Mouse (Mus musculus): ENCODE data around the gene Slc30a5.
"Not testable (repeated sequence)": the region's sequence is repeated elsewhere in the genome, so short reads cannot be mapped to it uniquely, and the experiment has no call there.

Gene Slc30a5

DNA sequence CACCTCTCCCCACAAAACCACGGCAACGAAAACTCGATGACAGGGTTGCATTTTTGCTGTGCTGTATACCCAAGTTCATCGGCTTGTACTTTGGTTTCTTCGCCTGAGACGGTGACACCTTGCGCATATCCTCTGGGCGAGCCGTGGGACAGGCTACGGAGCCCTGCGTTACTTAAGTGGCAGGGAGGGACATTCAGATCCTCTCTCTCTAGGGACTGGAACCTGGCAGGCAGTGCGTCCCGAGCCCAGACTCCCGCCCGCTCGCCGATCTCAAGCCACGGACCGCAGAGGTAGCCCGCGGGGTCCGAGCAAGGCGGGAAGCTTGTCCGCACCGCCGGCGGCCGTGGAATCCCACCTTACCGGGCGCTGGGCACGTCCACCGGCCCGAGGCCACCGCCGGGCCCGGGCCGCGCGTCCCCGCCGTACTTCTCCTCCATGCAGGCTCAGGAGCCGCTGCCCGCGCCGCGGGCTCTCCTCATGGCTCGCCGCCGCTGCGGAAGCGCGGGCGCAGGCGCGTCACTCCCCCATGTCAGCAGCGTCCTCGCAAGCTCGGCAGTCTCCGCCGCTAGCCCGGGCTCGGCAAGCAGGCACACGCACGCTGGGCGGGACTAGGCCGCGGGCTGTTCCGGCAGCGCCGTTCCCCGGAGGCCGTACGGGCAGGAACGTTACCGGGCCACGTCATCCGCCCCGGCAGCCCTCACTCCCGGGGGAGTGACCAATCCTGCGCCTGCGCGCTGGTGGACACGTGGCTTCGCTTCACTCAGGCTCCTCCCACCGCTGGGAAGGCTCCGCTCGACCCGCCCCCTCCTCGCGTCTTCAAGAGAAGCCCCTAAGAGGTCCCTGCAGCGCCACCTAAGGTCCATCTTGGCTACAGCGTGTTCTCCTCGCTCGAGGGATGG lies at the start of gene Slc30a5:
Gene Slc30a5 (minus strand): TSS at position 687 of the 899 bp plus-strand sequence.
- DNase-seq: peak; percentile 100

DNA sequence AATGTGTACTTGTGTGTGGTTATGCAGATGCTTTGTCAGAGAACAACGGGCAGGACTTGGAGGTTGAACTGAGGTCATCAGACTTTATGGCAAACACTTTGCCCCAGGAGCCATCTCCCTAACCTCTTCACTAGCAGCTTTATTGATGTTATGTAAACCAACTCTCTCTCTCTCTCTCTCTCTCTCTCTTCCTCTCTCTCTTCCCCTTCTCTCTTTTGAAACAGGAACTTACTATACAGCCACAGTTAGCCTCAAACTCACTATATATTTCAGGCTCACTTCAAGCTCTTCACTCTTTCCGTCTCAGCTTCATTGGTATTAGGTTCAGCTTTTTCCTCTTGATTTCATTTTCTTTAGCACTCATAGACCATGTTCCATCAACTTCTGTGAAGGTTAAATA lies 48.7 kb upstream of the Slc30a5 start:
- DNase-seq: no peak

DNA sequence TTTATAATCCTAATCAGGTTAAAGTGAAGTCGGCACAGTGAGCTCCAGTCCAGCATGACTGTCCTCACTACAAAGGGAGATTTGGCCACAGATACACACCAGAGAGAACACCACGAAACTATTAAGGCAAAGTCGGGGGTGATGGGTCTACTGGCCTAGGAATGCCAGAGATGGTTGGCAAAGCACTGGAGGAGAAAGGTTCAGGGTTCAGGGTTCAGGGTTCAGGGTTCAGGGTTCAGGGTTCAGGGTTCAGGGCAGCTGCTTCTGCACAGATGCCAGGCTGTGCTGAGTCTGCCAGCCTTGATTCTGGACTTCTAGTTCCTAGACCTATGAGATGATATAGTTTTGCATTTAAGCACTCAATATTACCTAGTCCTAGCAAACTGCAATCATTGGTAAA lies 46.6 kb upstream of the Slc30a5 start:
- DNase-seq: no peak

DNA sequence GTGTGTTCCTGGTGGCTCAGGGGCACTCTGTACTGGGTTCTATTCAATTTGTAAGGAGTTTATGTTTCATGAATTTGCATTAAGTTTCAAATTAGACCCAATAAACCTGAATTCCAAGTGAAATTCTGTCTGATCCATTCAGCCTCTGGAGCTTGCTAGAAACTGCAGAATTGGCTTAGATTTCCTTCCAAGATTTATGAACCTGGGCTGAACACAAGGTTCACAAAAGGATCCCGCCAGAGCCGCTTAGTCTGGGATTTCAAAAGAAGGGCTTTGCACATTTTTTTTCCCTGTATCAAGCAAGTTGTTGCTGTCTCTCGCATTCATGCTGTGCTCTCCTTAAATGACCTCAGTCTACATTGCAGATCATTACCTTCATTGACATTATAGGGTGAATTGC lies 46.1 kb upstream of the Slc30a5 start:
- no peak for DNase-seq

DNA sequence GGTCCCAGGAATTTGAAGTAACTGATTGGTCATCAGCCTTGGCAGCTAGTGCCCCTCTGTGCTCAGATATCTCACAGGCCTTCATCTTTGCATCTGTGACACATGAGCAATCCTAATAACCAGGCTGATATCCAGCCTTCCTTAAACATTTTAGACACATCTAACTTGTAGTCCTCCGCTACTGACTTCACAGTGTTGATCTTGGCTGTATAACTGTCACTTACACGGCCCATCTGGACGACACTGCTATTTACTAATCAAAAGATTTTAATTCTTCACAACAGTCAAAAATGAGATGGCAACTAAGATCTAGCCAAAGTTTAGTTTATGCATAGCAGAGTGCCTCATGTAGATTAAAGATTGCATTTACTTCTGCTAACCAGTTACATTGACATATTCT lies 45.0 kb upstream of the Slc30a5 start:
- DNase-seq: no peak

DNA sequence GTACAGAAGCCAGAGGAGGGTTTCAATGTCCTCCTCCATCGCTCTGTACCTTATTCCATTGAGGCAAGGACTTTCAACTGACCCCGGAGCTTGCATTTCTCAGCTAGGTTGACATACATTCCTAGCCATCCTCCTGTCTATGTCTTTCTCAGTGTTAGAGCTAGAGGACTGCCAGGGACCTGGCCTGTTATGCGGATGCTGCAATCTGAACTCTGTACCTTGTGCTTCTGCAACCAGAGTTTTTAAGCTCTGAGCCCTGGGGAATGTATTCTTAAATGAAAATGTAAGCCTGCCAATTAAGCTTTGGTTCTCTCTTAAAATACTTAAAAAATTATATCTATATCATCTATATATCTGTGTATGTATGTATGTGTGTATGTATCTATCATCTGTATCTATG lies 44.5 kb upstream of the Slc30a5 start:
- no peak for DNase-seq

DNA sequence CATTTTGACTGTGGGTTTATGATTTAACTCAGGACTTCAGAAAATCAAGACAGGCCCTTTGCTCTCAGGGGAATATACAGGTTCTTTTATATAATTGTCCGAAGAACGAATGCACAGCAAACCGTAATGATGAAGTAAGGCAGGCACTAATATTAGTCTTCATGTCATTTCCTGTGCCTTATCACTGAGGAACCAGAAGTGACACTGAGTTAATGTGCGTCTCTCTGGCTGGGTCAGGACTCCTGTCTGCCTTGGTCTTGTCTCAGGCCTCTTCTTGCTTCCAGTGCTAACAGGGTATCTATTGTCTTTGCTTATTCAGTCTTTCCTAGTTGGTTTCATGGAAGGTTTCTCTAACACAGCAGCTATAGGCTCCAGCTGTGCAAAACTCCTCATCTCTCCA lies 41.9 kb upstream of the Slc30a5 start:
- no peak for DNase-seq

DNA sequence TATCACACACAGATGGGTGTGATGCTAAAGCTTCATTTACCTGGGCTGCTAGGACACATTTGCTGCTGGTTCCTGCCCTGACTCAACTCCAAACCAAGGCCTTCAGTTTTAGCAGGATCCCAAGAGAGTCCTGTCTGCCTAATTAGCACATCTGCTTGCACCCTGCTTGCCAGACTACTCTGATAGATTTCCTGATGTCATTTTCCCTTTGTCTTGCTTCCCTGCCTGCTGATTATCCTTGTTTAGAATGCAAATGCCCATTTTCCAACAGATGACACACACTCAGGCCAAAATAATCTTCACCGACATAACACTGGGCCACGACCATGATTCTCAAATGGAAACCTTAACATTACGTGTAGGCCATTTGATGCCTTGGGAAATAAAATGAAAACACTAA lies 41.4 kb upstream of the Slc30a5 start:
- DNase-seq: no peak

DNA sequence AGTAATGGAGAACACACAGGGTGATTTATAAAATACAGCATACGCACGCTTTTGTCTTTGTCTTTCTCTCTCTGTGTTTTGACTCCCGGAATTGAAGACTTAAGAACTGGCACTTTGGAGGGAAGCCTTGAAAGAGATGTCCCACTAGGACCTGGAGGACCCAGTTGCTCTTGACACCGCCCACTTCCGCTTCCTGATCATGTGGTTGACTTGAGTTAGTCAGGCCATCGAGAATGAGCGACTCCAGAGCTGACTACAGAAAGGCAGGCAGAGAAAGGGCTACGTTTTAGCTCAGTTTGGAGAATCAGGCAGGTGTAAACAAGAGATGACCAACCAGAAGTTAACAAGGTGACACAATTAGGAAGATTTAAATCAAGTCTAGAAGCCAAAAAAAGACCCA lies 40.3 kb upstream of the Slc30a5 start:
- no peak for DNase-seq

DNA sequence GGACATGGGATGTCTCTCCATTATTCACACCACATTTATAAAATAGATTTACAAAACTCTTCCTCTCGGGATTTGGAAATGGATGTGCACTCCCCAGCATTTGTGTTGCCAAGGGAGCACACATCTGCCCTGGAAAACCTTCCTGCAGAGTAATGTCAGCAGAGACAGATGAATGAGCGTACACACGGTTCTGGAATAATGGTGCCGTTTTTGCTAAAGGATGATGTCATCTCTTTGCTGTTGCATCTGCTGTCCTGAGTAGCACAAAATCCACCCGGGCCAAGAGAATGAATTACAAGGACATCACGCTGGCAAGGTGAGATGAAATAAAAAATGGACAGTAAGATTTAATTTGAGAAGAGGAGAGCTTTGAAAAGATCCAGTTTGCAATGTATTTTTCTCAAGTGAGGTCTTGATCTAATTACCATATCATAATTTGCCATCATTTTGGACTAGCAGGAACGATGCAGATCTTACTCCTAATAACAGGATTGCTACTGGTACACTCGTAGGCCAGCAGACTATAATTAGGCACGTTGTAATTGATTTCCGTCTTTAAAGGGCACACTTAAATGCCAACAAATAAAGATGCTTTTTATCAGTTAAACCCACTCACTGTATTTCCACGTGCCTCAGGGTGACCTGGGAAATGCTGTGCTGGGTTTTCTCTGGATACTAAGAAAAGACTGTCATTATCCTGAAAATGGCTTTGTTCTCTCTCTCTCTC lies 38.4 kb upstream of the Slc30a5 start:
- DNase-seq: no peak

DNA sequence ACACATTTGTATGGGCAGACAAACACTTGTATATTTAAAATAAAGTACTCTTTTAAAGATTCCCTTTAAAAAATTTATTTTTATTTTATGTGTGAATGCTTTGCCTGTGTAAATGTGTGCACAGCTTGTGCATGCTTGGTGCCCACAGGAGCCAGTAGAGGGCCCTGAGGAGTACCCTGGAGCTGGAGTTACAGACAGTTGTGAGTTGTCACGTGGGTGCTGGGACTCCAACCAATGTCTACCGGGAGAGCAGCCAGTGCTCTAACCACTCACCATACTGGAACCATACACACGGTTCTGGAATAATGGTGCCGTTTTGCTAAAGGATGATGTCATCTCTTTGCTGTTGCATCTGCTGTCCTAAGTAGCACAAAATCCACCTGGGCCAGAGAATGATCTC lies 36.6 kb upstream of the Slc30a5 start:
- no peak for DNase-seq

DNA sequence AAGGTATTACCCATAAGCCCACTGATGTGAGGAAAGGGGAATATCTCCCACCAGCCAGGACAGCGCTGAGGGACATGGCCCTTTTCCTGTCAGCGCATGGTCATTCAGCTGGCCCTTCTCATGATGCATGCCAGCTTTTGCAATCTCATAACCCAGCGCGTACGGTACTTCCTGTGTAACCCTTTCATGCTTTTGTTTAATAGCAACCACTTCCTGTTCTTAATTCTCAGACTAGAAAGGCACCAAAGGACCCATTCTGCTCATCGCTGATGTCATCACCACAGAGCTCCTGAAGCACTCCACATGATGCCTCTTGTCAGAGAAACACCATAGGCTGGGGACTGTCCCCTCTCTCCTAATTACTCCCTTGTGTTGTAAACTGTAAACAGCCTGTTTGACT lies 33.1 kb upstream of the Slc30a5 start:
- no peak for DNase-seq

DNA sequence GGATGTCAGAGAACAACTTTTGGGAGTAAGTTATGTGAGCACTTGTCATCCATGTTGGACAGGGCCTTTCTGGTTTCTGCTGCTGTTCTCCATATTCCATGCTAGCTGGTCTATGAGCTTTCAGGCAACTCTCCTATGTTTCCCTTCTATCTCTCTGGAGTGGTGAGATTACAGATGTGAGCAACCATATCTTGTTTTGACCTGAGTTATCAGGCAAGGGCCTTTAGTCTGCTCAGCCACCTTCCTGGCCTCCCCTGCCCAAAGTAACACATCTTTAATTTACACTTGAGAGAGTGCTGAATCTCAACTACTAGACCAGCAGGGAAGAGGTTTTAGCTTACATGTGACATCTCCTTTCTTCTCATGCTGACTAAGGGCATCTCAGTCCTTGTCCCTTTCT lies 32.5 kb upstream of the Slc30a5 start:
- no peak for DNase-seq

DNA sequence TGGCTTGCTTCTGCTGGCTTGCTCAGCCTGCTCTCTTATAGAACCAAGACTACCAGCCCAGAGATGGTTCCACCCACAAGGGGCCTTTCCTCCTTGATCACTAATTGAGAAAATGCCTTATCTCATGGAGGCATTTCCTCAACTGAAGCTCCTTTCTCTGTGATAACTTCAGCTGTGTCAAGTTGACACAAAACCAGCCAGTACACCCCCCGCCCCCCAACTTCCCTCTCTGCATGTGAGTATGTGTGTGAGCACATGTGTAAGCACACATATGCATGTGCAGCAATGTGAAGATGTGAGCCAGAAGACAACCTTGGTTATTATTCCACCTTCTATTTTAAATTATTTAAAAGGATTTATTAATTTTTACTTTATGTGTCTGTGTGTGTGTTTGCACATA lies 30.7 kb upstream of the Slc30a5 start:
- not testable (repeated sequence) for DNase-seq

DNA sequence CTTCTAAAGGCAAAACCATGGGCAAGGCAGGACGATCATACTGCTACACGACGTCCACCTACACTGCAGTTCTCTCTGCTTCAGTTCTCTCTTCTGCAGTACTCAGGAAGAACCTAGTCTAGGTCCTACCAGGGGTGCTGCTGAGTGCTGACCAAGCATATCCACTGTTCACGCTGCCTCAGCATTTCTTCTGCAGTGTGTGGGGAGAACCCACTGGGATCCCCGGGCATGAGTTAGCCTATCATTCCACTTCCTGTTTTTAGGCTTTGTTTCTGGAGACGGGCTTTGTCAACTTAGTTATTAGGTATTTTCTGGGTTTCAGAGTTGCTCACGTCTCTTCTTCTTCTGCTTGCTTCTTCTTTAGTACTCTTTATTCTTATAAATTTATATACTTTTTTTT lies 25.9 kb upstream of the Slc30a5 start:
- no peak for DNase-seq

DNA sequence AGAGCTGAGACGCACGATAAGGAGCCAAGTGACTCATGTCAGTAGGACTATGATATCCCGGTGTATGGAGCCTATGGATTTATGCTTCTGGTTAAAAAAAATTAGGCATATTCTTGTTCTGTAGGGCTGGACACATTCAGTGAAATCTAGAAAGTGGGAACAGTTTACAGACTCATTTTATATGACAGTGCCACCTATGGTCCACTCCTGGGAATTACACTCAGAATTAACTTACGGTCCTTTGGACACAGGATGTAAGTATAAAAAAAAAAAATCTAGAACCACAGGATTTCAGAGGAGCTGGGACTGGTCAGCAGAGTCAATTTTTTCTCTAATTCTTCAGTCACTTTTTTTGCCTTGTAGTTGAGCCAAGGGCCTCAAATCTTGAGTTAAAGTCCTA lies 20.9 kb upstream of the Slc30a5 start:
- no peak for DNase-seq

DNA sequence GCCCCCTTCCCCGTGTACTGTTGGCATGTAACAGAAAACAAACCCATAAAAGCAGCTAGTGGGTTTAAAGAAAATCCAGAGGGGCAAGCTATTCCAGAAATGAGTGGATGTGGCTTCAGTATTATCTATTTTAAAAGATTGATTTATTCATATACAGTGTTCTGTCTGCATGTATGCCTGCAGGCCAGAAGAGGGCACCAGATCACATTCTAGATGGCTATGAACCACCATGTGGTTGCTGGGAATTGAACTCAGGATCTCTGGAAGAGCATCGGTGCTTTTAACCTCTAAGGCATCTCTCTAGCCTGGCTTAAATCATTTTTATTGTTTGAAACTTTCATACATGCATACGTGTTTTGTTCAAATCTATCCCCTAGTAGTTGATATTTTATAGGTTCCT lies 19.9 kb upstream of the Slc30a5 start:
- no peak for DNase-seq

DNA sequence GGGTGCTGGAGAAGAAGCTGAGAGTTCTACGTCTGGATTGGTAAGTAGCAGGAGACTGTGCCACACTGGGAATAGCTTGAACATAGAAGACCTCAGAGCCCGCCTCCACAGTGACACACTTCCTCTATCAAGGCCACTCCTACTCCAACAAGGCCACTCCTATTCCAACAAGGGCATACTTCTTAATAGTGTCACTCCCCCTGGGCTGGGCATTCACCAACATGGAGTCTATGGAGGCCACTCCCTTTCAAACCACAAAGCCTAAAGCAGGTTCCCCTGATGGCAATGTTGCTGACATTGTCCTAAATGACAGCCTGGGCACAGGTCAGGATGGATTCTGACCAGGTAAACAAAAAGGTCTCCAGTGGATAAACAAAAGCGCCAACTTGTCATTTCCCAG lies 15.9 kb upstream of the Slc30a5 start:
- no peak for DNase-seq

DNA sequence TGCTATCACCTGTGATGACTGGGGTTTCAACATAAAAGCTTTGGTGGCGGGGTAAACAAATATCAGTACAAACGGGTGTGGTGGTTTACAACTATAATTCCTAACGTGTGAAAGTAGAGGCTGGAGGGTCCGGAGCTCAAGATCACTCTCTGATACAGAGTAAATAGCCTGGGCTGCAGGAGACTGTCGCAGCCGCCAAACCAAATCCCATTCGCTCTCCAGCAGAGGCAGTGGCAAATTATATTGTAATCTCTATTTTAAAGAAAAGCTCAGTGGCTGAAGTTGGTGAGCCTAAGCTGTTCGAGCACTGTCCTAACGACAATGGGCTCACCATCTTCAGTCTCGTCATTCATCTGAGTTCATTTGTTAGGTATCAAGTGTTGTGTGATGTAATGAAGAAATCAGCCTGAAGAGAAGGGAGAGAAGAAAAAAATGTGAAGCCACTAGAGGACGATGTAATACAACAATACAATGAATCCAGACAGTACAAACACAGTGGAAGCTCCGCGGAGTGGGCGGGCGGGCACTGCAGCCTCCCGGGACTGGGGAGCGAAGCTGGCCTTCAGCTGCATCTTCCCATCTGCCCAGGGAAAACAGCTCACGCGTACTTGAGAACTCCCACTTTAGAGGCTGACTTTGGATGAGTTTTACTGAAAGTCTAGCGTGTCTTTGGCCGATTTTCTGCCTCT lies 13.8 kb upstream of the Slc30a5 start:
- DNase-seq: no peak

DNA sequence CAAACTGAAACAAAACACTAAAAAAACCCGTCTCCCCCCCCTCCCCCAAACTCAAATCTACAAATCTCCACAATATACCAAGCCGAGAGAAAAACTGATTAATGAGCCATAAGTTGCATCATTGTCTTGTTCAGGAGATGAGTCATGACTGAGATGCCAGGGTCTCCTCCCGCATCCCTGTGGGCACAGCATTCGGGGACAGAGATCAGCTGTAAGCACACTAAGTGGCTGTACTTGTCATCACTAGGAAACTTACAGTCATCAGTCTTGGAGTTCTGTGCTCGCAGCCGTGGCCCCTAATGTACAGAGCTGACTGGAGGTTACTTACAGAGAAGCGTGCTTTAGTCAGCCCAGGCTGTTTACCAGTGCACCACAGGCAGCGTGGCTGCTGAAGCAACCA lies 13.0 kb upstream of the Slc30a5 start:
- DNase-seq: no peak

DNA sequence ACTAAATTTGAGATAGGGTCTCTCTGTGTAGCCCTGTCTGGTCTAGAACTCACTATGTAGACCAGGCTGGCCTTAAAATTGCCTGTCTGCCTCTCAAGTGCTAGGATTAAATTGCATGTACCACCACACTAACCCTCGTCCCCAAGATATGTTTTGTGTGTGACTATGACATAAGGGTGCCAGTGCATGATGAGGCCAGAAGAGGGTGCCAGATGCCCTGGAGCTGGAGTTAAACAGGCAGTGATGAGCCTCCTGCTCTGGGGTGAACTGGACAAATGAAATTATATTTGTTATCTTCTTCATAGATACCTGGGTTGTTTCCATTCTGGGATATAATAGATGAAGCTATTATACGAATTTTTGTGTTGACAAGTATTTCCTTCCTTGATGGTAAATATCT lies 10.7 kb upstream of the Slc30a5 start:
- DNase-seq: no peak

DNA sequence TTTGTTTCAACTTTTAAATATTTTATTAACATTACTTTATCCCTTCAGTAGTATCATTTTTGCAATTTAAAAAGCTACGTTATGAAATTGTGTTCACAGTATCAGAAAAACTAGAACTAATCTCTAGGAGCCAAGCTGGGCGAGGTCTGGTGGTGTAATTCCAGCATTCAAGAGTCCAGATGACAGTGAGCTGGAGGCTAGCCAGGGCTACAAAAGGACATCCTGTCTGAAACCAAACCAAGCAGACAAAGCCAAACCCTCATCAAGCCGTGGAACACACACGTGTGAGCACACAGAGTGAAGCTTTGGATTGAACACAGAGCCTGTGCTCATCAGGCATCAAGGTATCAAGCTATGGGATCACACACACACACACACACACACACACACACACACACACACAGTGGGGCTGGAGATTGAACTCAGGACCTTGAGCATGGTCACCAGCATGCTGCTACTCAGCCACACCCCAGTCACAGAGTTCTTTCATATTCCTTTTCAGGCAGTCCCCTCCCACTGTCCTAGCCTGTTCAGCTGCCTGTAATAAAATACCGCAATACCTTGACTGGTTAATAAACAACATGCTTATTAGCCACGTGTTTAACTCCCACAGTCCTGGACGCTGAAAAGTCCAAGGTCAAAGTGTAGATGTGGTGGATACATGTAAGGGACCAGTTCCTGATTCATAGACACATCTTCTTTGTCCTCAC lies 9.9 kb upstream of the Slc30a5 start:
- peak; percentile 39 for DNase-seq

DNA sequence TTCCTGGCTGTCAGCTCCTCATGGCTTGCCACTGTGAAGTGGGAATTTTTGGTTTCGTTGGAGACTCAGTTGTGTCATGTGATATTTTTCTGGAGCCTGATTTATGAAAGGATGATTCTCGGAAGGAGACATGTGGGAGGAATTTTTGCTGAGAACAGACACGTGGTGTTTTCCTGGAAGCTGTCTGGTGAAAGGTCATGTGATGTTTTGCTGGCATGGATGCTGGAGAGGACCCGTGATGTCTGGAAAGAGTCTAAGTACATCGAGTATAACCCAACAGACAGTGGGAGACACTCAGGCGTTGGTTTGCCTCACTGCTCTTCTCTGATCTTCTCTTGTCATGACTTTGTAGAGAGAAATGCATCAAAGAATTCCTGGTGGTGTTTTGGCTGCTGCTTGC lies 8.5 kb upstream of the Slc30a5 start:
- no peak for DNase-seq
